Mouse (Mus musculus) embryonic facial prominence, embryonic 15.5 days (tissue): ENCODE measurements around the gene Bola1. TPM values are rescaled to one million over a fixed set of nuclear protein-coding genes. Genes with fewer than 3 reads are reported as not detected.
A peak's percentile ranks its signal among the peaks of the same experiment; 100 is the strongest.
"Not testable (repeated sequence)": the region's sequence is repeated elsewhere in the genome, so short reads cannot be mapped to it uniquely, and the experiment has no call there.

Experiments used
- ATAC-seq: fragments of 200-750 bp; cut with Nextera tagmentation; 2 replicates; pipeline ENCODE4 v1.8.0; 2017; ENCODE audit warnings: low read depth, moderate TSS enrichment; ENCODE audit not compliant: insufficient number of reproducible peaks, low FRiP score, low TSS enrichment
- H3K27ac ChIP-seq: fragments of 300-500 bp; sonication (generic); replicated peaks from 2 replicates; pipeline ENCODE4 v1.5.1; 2015; ENCODE audit warnings: mild to moderate bottlenecking, inconsistent platforms
- H3K27me3 ChIP-seq: fragments of 300-500 bp; sonication (generic); 2 replicates; pipeline ENCODE4 v1.6.1; 2015; ENCODE audit warnings: inconsistent platforms
- H3K36me3 ChIP-seq: fragments of 300-500 bp; sonication (generic); 2 replicates; pipeline ENCODE4 v1.6.1; 2015; ENCODE audit warnings: mild to moderate bottlenecking, inconsistent platforms
- H3K4me1 ChIP-seq: fragments of 300-500 bp; sonication (generic); 2 replicates; pipeline ENCODE4 v1.6.1; 2015; ENCODE audit warnings: inconsistent platforms
- H3K4me2 ChIP-seq: fragments of 300-500 bp; sonication (generic); replicated peaks from 2 replicates; pipeline ENCODE4 v1.6.1; 2015; ENCODE audit warnings: mild to moderate bottlenecking, inconsistent platforms
- H3K4me3 ChIP-seq: fragments of 300-500 bp; sonication (generic); replicated peaks from 2 replicates; pipeline ENCODE4 v1.5.1; 2015; ENCODE audit warnings: mild to moderate bottlenecking, inconsistent platforms
- H3K9ac ChIP-seq: fragments of 300-500 bp; sonication (generic); 2 replicates; pipeline ENCODE4 v1.6.1; 2015; ENCODE audit warnings: inconsistent platforms
- H3K9me3 ChIP-seq: fragments of 300-500 bp; sonication (generic); replicated peaks from 2 replicates; pipeline ENCODE4 v1.6.1; 2016; ENCODE audit warnings: inconsistent platforms
- WGBS: fragments of 180-500 bp; shearing (Covaris S2); methylation state at CpG from one replicate; pipeline ENCODE4 v1.1.7; 2015; 5-methylcytosine and 5-hydroxymethylcytosine counted together
- polyA plus RNA-seq: library from polyadenylated mRNA; unstranded; fragments of >200 nt; fragmentation: Nextera tagmentation; extraction: Ambion mirVana; gene quantifications from 2 replicates; pipeline ENCODE4 v1.2.1, GENCODE M21; 2015

Bola1 gene
- polyA plus RNA-seq, 1 experiment from 2014 or later, result 52.6 TPM

DNA sequence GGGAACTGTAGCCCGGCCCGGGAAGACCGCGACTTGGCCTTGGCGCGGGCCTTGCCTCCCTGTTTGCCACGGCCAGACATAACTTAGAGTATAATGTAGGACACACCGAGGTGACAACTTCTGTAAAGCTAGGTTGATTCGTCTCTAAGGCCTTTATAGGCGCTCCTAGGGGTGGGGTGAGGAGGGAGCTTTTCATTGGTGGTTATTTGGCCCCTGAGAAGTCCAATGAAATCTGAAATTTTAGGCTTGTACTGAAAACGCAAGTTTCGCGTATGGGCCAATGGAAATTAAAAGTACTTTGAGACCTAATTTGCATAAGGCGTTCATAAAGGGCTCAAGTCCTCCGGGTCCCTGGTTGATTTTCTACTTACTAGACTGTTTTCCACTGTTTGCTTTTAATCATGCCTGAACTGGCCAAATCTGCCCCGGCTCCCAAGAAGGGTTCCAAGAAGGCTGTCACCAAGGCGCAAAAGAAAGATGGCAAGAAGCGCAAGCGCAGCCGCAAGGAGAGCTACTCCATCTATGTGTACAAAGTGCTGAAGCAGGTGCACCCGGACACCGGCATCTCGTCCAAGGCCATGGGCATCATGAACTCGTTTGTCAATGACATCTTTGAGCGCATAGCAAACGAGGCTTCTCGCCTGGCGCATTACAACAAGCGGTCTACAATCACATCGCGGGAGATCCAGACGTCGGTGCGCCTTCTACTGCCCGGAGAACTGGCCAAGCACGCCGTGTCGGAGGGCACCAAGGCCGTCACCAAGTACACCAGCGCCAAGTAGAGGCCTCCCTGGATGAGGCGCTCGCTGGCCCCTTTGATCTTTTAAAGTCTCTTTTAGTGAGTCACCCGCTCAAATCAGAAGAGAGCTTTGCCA, 1.5 kb upstream of the Bola1 start, which contains the start of the genes Hist2h2ac and Hist2h2be:
Hist2h2ac (minus strand) TSS at position 116 of the 875 bp plus-strand sequence.
Hist2h2be (plus strand) TSS at position 355 of the 875 bp plus-strand sequence.
- Histone ChIP-seq H3K36me3 (no peaks in the 10 kb centered on the region), H3K27ac (peak within 1 kb of the TSS; percentile 100), H3K4me1 (peaks cover 31% of the 10 kb centered on the region), H3K9ac (peak within 1 kb of the TSS; percentile 76), H3K4me2 (peak within 1 kb of the TSS; percentile 69), H3K9me3 (no peaks in the 10 kb centered on the region), H3K27me3 (no peaks in the 10 kb centered on the region), H3K4me3 (peak within 1 kb of the TSS; percentile 65)
- peak; percentile 88 for ATAC-seq
- WGBS, result under 1% methylated on average over 43 of the region's 43 CpGs

DNA sequence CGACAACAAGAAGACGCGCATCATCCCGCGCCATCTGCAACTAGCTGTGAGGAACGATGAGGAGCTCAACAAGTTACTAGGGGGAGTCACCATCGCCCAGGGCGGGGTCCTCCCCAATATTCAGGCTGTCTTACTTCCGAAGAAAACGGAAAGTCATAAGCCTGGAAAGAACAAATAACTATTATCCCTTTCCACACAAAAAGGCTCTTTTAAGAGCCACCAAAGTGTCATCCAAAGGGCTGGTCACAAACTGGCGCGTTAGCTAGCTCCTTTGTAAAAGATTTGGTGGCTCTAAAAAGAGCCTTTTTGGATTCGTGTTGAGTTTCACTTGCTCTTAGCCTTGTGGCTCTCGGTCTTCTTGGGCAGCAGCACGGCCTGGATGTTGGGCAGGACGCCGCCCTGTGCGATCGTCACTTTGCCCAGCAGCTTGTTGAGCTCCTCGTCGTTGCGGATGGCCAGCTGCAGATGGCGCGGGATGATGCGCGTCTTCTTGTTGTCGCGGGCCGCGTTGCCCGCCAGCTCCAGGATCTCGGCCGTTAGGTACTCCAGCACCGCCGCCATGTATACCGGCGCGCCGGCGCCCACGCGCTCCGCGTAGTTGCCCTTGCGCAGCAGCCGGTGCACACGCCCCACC, 739 bp upstream of the Bola1 start:
- H3K27ac ChIP-seq, result peak overlapping the region; percentile 100
- peaks cover 31% of the 10 kb centered on the region for H3K4me1 ChIP-seq
- peak overlapping the region; percentile 65 for H3K4me3 ChIP-seq
- not testable (repeated sequence) for H3K36me3 ChIP-seq, H3K27me3 ChIP-seq, H3K9me3 ChIP-seq
- under 1% methylated on average over 41 of the region's 47 CpGs for WGBS
- peak overlapping the region; percentile 69 for H3K4me2 ChIP-seq
- H3K9ac ChIP-seq, result peak overlapping the region; percentile 76
- ATAC-seq, result 0 out of 2 replicates have a peak, but pooled peaks have one; percentile 0

DNA sequence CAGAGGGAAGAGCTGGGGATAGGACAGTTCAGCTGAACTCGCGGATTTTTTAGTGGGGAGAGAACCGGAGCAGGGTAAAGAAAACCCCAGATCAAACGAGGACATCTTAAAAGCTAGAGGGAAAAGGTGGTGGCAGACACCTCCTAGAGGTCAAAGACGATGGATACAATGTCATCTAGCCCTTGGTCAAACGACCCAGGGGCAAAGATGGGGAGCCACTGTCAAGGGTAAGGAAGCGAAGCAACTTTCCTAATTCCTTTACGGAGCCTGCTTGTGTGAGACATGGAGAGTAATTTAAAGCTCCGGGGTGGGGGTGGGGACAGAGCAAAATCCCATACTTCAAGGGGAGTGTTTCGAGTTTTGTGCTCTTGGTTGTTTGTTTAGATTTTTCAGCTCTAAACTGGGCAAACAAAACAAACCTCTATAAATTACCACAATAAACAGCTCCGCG, 293 bp downstream of the Bola1 start:
- Histone ChIP-seq H3K4me2 (peak overlapping the region; percentile 69), H3K4me1 (peaks cover 31% of the 10 kb centered on the region), H3K4me3 (peak overlapping the region; percentile 65), H3K27me3 (no peaks in the 10 kb centered on the region), H3K9me3 (no peaks in the 10 kb centered on the region), H3K27ac (peak overlapping the region; percentile 100), H3K36me3 (no peaks in the 10 kb centered on the region), H3K9ac (peak overlapping the region; percentile 76)
- no peak for ATAC-seq
- under 1% methylated on average over 12 of the region's 12 CpGs for WGBS

DNA sequence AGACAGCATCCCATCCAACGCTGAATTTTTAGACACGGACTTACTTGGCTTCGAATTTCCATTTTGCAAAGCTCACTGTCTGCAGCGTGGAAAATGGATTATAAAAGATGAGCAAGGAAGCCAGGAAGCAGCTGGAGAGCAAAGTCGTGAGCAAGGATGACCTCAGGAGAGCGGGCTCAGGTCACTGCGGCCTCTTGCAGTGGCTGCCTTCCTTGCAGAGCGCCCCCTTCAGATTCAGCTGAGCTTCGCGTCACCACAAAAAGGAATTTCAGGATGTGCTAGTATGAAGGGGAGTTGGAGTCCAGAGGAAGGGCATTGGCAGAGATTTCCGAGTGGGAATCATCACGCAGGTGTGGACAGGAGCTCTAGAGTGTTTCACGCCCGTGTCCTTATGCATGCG, 10.3 kb downstream of the Bola1 start:
- H3K4me1 ChIP-seq, result 0 out of 2 replicates have a peak, but pooled peaks cover 4% of the 10 kb centered on the region
- H3K9ac ChIP-seq, result no peak overlapping the region
- H3K4me2 ChIP-seq, result no peak overlapping the region
- no peaks in the 10 kb centered on the region for H3K9me3 ChIP-seq
- H3K4me3 ChIP-seq, result no peak overlapping the region
- H3K27me3 ChIP-seq, result no peaks in the 10 kb centered on the region
- ATAC-seq, result no peak
- 21% methylated on average over 15 of the region's 15 CpGs for WGBS
- H3K36me3 ChIP-seq, result no peaks in the 10 kb centered on the region
- no peak overlapping the region for H3K27ac ChIP-seq

DNA sequence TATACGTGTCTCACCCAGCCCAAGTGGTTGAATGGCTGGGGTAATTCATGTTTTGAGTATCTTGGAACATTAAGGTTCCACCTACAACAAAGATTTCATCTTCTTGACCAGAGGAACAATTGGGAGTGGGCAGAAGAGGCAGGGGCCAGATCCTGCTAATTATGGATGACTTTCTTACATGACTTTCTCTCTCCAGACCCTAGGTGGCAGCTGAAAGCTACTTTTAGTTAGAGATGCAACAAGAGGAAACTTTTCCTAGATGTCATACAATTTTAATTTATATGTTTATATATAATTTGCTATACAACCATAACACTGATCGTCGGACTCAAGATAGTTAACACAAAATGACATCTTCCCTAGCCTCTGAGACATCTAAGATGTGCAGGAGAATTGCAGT, 11.7 kb downstream of the Bola1 start:
- Histone ChIP-seq H3K9ac (no peak overlapping the region), H3K36me3 (no peaks in the 10 kb centered on the region), H3K9me3 (no peaks in the 10 kb centered on the region), H3K27me3 (no peaks in the 10 kb centered on the region), H3K4me3 (no peak overlapping the region), H3K4me1 (0 out of 2 replicates have a peak, but pooled peaks cover 4% of the 10 kb centered on the region), H3K27ac (no peak overlapping the region), H3K4me2 (no peak overlapping the region)
- ATAC-seq, result no peak
- 69% methylated on average over 3 of the region's 3 CpGs for WGBS

DNA sequence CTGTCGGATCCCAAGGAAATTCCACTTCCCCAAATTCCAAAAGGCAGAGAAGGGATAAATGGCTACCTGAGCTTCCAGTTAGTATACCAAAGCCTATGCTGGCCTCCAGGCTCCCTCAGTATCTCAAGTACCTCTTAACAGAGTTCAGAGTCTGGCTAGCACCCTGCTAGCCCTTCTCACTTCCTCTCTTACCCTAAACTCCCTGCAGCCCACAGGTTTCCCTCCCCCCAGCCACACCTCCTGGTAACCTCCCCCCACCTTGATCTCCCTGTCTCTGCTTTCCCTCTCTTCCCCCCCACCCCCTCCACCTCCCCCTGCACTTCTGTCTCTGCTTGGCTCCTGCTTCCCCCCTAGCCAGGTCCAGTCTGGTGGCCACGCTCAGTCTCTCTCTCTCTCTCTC, 19.8 kb downstream of the Bola1 start:
- no peak overlapping the region for H3K4me2 ChIP-seq
- no peaks in the 10 kb centered on the region for H3K9me3 ChIP-seq
- no peak overlapping the region for H3K27ac ChIP-seq
- peaks cover 14% of the 10 kb centered on the region for H3K4me1 ChIP-seq
- no peaks in the 10 kb centered on the region for H3K27me3 ChIP-seq
- H3K9ac ChIP-seq, result no peak overlapping the region
- no peaks in the 10 kb centered on the region for H3K36me3 ChIP-seq
- ATAC-seq, result no peak
- 44% methylated on average over 2 of the region's 2 CpGs for WGBS
- H3K4me3 ChIP-seq, result no peak overlapping the region

DNA sequence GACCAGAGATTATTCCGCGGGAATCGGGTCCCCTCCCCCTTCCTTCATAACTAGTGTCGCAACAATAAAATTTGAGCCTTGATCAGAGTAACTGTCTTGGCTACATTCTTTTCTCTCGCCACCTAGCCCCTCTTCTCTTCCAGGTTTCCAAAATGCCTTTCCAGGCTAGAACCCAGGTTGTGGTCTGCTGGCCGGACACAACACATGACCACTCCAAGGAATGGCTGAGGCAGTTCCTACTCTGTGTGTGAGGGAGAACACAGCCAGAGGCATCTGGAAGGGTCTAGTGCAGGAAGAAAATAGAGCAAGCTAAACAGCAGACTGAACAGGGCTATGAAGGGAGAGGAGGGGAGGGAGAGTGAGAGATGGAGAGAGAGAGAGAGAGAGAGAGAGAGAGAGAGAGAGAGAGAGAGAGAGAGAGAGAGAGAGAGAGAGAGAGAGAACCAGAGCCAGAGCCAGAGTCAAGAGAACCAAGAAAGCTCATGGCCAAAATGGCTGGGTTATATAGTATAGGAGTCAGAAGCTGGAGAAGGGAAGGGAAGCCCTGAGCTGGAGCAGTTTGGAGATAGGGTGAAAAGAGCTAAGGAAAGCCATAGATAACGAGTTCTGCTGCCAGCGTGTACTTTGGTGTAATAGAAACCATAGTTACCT, 20.8 kb downstream of the Bola1 start:
- H3K4me3 ChIP-seq, H3K4me2 ChIP-seq, H3K9ac ChIP-seq, H3K9me3 ChIP-seq, H3K27me3 ChIP-seq, H3K27ac ChIP-seq, ATAC-seq, H3K36me3 ChIP-seq: not testable (repeated sequence)
- 43% methylated on average over 5 of the region's 8 CpGs for WGBS
- peaks cover 14% of the 10 kb centered on the region for H3K4me1 ChIP-seq

DNA sequence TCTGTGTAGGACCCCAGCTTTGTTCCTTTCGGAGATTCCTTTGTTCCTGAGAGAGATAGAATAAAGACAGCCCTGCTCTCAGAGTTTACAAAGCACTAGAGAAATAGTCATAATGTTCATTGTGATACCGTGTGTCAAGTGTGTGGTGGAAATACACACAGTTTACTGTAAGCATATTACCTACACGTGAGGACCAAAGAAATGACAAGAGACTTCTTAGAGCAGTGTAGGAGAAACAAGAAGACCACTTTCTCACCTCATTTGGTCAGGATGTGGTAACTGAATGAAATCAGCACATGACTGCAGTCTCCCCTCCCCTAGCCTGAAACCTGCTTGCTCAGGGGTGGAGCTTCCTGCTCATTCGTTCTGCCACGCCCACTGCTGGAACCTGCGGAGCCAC, 21.3 kb downstream of the Bola1 start:
- Histone ChIP-seq H3K27ac (peak overlapping the region; percentile 39; the same call in 1 of the 2 replicates), H3K36me3 (no peaks in the 10 kb centered on the region; the same call in 1 of the 2 replicates), H3K9me3 (no peaks in the 10 kb centered on the region), H3K9ac (no peak overlapping the region), H3K27me3 (no peaks in the 10 kb centered on the region), H3K4me1 (peaks cover 14% of the 10 kb centered on the region), H3K4me2 (peak overlapping the region; percentile 88), H3K4me3 (peak overlapping the region; percentile 75)
- WGBS, result 11% methylated on average over 6 of the region's 6 CpGs
- no peak for ATAC-seq

DNA sequence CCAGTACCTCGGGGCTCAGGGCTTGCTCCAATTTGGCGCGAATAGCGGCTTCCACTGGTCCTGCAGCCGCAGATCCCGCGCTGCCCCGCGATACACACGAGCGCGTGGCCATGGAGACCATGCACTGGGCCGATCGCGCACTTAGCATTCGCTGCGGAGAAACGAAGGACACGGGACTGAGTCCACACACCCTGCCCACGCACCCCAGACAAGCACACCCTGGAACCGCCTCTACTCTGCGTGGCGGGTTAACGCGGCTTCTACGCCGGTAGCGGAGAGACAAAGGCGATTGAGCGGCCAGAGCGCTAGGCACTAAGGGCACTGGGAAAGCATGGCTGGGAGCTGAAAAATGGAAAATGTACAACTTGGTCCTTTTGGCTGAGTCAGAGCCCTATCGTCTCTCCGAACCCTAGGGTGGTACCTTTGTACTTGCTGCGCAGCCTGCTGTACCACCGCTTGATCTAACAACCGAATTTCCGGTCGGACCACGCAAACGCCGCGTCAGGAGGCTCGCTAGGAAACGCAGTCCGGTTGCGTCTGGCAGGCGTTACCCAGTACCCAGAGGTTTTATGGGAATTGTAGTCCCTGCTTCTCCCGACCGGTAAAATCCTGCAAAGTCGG, 22.3 kb downstream of the Bola1 start:
- ATAC-seq, result peak; percentile 96
- Histone ChIP-seq H3K27ac (peak overlapping the region; percentile 97), H3K4me3 (peak overlapping the region; percentile 75), H3K27me3 (no peaks in the 10 kb centered on the region), H3K4me2 (peak overlapping the region; percentile 88), H3K4me1 (peaks cover 14% of the 10 kb centered on the region), H3K36me3 (peaks cover under 1% of the 10 kb centered on the region; the same call in 1 of the 2 replicates), H3K9ac (peak overlapping the region; percentile 75), H3K9me3 (no peaks in the 10 kb centered on the region)
- under 1% methylated on average over 50 of the region's 50 CpGs for WGBS

DNA sequence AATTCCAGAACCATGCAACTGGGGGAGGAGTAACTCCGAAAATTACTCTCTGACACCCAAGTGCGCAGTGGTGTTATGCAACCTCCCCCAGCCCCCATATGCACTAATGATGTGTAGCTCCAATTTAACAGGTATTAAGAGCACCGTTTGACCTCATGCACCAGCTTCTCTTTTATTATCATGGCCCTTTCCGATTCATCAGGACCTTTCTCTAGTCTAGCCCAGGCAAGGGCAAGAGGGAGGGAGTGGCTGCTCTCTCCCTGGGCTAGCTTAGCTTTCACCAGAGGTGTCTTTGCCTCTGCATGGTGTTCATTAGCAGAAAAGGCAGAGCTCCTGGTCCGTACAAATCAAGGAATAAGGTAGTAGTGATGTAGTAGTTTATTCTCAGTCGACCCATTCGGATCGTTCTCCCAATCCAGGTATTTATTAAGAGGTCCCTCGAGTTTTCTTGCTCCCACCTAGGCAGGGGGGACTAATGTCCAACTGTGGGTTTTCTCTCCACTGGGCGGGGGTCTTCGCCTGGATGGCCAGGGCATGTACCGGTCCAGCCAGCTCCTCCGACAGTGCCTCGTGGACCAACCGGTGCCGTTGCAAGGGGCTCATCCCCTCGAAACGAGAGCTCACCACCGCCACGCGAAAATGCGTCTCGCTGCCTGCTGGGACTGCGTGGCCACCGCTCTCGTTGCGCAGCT, 22.9 kb downstream of the Bola1 start:
- H3K27me3 ChIP-seq, result no peaks in the 10 kb centered on the region
- peaks cover 2% of the 10 kb centered on the region; the same call in 1 of the 2 replicates for H3K36me3 ChIP-seq
- H3K4me1 ChIP-seq, result peaks cover 14% of the 10 kb centered on the region
- H3K27ac ChIP-seq, result peak overlapping the region; percentile 97
- H3K9me3 ChIP-seq, result no peaks in the 10 kb centered on the region
- H3K9ac ChIP-seq, result peak overlapping the region; percentile 75
- ATAC-seq, result no peak
- peak overlapping the region; percentile 75 for H3K4me3 ChIP-seq
- WGBS, result 16% methylated on average over 27 of the region's 27 CpGs
- peak overlapping the region; percentile 88 for H3K4me2 ChIP-seq
